ENCODE assay signal across 19 mouse cellular contexts in the genomic region with DNA sequence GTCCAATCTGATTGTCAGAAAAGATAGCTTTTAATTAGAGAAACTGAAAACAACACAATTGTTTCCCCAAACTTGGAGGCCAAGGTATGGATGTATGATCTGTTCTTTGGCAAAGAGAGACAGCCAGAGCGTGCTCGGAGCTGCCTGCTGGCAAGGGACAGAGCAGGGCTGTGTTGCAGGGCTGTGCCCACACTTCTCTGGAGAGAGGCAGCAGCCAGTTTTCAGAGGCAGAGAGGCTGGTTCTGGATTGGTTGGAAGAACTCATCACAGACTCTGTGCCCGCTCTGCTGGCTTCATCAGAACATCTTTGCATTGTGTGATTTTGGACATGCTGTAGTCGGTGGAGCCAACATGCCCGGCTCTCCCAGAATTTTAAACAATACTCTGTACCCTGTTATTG.
A peak's percentile ranks its signal among the peaks of the same experiment; 100 is the strongest.
DNase-seq lines count a peak whose midpoint lies in the region; ATAC-seq lines count a peak whose summit lies in the region.
"Had no signal": no experiment of that assay in that cellular context is flagged by ENCODE, and none has a peak within 500 bp of the region (broad histone marks: within the 10 kb centered on the region; RNA-seq: fewer than 3 reads in every experiment).

No protein-coding gene starts in this region.

- no peak overlapping the region for H3K9ac ChIP-seq in kidney, embryonic 15.5 days
- H3K9ac ChIP-seq: liver, embryonic 12.5 days; lung, embryonic 14.5 days had no signal

- no peak overlapping the region for H3K4me2 ChIP-seq in kidney, embryonic 15.5 days
- H3K4me2 ChIP-seq: heart, embryonic 11.5 days; liver, embryonic 12.5 days; lung, embryonic 14.5 days; midbrain, embryonic 11.5 days had no signal

- no peak overlapping the region for H3K4me3 ChIP-seq in kidney, embryonic 15.5 days (replicated peaks)
- H3K4me3 ChIP-seq: embryonic facial prominence, embryonic 10.5 days; liver, embryonic 12.5 days had no signal

- no peak for ATAC-seq in cerebellum, adult (ENCODE audit: insufficient number of reproducible peaks, low FRiP score, low TSS enrichment)
- no peak for ATAC-seq in kidney, embryonic 15.5 days (replicated peaks; ENCODE audit: low FRiP score)
- ATAC-seq: liver, embryonic 12.5 days had no signal

- H3K36me3 ChIP-seq in kidney, embryonic 15.5 days, result no peaks in the 10 kb centered on the region
- H3K36me3 ChIP-seq: embryonic facial prominence, embryonic 10.5 days; liver, embryonic 12.5 days had no signal

- no peaks in the 10 kb centered on the region for H3K4me1 ChIP-seq in kidney, embryonic 15.5 days
- H3K4me1 ChIP-seq: embryonic facial prominence, embryonic 10.5 days; liver, embryonic 12.5 days had no signal

- DNase-seq in cerebellum, postnatal 14 days, result peak; percentile 16 to 20
- peak; percentile 58 for DNase-seq in layer of hippocampus, adult 11-12 months (ENCODE audit: low spot score)
- DNase-seq in layer of hippocampus, adult 9-10 months (ENCODE audit: low spot score), result no peak
- DNase-seq in brain, adult 2 months (ENCODE audit: low read depth, low spot score), result peak; percentile 65
- DNase-seq in layer of hippocampus, postnatal 14 days (ENCODE audit: low spot score in 2 of 2), result peak; percentile 54 to 81
- DNase-seq in spleen, postnatal 4 days (ENCODE audit: low spot score in 2 of 2), result no peak
- DNase-seq: cerebellum, adult 11-12 months; kidney, adult 2 months; kidney, postnatal 25 days; lung, embryonic 14.5 days; retina, postnatal 1 day; thymus, postnatal 4 days had no signal

- no peak overlapping the region for H3K27ac ChIP-seq in kidney, embryonic 15.5 days
- H3K27ac ChIP-seq: embryonic facial prominence, embryonic 10.5 days; liver, embryonic 12.5 days; macrophage had no signal

- 92% methylated on average over 5 of the region's 5 CpGs for WGBS in kidney, embryonic 15.5 days

- no peaks in the 10 kb centered on the region for H3K9me3 ChIP-seq in kidney, embryonic 15.5 days (replicated peaks)
- H3K9me3 ChIP-seq: embryonic facial prominence, embryonic 10.5 days; liver, embryonic 12.5 days had no signal

- no peaks in the 10 kb centered on the region for H3K27me3 ChIP-seq in kidney, embryonic 15.5 days
- H3K27me3 ChIP-seq: liver, embryonic 12.5 days had no signal

Comparison
In these comparisons a context has a peak if more than half of its experiments do, and no peak if none do; other contexts are left out.
1. DNase-seq: peak in cerebellum, postnatal 14 days (2 of 2), layer of hippocampus, adult 11-12 months (single experiment), brain, adult 2 months (single experiment) and layer of hippocampus, postnatal 14 days (2 of 2); none in layer of hippocampus, adult 9-10 months (single experiment) and spleen, postnatal 4 days (0 of 2).